Mouse (Mus musculus) brain, adult 2 months (tissue): ENCODE results near the gene Fam160a2.

Experiments
- DNase-seq: peaks from one replicate; pipeline ENCODE4 v3.0.0; 2011; ENCODE audit warnings: low read depth, low spot score

Gene Fam160a2

DNA sequence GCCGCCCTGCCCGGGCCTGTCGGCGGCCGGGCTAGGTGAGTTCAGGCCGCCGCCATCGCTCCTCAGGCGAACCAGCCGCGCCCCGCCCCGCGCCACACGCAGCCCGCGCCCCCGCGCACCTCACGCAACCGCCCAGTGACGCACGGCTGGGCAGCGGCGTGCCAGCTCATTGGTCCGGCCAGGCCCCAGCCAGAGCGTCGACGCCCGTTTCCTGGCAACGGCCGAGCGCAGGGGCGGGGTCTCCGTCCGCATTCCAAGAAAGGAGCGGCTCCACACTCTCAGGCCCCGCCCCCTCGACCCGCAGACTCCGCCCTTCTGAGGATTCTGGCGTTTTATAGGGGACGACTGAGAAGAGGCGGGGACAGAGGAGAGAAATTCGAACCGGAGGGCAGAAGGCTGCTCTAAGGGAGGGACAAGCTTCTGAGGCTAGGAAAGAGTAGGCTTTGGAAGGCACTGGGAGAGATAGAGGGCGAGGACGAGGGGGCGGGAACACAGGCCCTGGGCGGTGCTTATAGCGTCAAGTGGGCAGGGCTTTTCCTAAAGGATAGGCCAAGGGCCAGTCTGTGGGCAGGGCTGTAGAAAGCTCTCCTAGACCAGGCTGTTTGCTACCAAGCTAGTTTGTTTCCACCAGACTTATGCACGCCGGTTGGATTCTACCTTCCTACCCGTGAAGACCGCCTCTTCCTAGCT, at the start of gene Fam160a2:
Fam160a2 (minus strand) TSS at position 120 of the 690 bp plus-strand sequence.
- DNase-seq = peak; percentile 100

DNA sequence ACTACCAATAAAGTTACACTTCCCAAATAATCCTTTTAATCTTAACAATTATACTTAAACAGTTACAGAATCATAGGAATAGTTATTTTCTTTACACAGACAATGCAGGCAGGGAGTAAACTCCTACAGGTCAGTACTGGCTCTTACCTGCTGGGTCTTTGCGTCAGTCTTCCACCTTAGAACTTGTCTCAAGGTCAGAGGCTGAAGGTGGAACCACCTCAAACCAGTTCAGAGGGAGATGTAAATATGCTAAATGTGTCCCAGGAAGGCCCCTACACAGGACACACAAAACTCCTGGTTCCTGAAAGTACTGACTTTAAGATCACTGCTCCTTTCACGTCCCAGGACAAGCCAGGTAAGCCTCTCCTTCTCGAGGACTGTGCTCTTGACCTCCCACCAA, 45.2 kb upstream of the Fam160a2 start:
- no peak for DNase-seq

DNA sequence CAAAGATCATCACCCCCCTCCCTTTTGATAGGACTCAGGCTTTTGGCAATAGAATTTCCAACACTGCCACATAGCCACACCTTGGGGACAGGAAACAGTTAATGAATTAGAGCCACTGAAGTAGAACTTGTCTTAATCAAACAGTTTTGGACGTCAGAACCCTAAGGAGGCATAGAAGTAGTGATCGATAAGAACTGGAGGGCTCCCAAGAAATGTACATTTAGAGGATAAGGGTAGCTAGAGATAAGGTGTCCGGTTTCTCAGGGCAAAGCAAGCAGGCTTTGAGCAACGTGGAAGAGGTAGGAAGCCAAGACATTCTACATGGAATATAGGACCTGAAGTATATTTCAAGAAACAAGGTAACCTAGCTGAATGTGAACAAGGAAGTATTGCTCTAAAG, 41.6 kb upstream of the Fam160a2 start:
- no peak for DNase-seq

- DNase-seq = peak; percentile 89
These were observed 38.3 kb upstream of the Fam160a2 start for GRCm38 (mm10) chr7:105437979-105438772.

DNA sequence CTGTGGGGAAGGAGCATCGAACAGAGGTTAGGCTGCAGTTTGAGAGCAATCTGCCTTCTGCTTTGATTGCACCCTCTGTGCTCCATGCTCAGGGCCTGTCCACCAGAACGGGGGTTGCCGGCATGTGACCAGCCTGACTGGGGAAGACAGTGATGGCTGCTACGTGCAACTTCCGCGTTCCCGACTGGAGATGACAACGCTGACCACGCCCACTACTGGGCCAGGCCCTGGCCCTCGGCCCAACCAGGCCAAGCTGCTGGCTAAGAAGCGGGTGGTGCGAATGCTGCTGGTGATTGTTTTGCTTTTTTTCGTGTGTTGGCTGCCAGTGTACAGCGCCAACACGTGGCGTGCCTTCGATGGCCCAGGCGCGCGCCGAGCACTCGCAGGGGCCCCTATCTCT, 34.9 kb upstream of the Fam160a2 start:
- no peak for DNase-seq

DNA sequence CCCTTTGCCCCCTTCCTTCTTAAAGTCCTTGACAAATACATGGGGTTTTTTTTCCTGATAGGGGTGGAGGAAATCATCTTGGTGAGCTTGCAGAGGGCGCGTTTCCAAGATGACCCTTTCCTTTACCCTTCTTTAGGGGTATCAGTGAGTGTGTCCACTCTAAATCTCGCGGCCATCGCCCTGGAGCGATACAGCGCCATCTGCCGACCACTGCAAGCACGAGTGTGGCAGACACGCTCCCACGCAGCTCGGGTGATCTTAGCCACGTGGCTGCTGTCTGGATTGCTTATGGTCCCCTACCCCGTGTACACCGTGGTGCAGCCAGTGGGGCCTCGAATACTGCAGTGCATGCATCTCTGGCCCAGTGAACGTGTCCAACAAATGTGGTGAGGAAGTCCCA, 34.0 kb upstream of the Fam160a2 start:
- DNase-seq = no peak

DNA sequence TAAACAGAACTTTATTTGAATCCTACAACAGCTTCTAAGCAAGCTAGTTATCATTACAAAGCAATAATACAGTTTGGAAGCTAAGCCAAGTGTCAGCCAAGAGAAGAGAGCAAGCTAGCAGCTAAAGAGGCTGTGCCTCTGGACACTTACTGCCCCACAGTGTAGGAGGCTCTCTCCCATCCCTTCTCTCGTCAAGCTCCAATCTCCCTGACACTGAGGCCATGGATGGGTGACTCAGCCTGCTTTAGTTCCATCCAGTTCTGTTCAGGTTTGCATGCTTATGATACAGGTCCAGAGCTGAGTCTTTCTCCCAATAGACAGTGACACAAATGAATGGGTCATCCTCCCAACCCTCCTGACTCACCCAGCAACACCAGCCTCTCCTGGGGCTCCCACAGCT, 32.2 kb upstream of the Fam160a2 start:
- DNase-seq = peak; percentile 39

DNA sequence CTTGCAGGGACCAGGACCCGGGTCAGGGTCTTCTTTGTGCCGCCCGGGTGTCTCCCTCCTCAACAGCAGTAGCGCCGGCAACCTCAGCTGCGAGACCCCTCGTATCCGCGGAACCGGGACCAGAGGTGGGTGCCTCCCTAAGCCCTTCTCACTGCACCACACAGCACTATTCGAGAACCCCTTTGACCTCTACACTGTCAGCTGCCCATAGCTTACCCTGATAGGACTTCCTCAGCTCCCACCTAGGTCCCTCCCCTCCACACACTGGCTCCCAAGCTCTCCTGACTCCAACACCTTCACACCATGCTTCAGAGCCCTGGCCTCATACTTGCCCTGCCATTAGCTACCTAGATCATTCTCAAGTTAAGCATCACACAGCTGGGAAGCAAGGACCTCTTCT, 26.2 kb upstream of the Fam160a2 start:
- no peak for DNase-seq

GRCm38 (mm10) chr7:105425424-105426043, 25.7 kb upstream of the Fam160a2 start, which contains the start of gene Cckbr:
Gene Cckbr, plus strand, starts transcription at chr7:105425731.
- peak; percentile 68 for DNase-seq

DNA sequence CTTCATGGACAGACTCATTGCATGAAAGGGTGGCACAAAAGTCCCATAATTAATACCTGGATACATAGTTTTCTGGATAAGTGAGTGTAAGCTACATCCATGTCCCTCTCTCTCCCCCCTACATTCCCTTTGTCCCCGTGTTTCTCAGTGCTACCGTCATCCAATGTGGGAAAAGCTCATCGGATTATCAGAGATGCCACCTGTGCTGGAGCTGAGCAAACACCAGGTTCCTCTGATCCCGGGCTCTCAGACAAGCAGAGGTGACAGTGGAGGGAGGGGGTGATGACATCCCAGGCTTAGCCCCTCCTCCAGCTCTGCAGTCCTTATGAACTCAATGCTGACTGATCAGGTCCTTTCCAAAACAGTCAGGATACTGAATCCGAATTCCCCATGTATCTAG, 24.5 kb upstream of the Fam160a2 start:
- no peak for DNase-seq

DNA sequence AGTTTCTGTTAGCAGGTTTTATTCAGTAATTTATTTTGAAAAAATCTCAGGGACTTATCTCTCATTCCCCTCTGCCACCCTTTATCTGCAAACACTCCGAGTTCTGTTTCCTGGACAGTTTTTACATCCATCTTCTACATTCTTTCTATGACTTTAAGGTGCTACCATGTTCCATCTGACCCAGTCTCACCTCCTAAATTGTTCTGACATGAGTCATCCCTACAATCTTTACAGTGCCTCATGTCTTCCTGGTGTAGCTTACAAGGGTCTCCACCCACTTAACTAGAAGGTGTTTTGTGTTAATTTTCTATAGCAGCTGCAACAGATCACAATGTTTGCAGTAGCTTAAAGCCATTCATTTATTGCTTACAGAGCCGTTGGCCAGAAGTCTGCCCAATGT, 21.0 kb upstream of the Fam160a2 start:
- no peak for DNase-seq

DNA sequence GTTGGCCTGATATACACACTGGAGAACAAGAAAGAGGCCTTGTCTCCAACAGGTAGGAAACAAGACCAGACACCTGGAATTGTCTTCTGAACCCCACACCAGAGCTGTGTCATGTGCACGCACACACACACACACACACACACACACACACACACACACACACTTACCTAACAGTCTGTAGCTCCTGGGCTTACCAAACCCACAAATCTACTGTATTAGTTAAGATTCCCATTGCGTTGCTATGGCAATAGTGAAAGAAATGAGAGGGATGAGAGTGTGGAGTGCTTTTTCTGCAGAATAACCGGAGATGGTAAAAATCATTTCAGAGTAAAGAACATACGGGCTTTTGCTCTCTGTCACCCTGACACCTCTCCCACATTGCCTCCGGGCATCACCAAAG, 18.3 kb upstream of the Fam160a2 start:
- DNase-seq = peak; percentile 62

- DNase-seq = peak; percentile 56
These were observed 16.7 kb upstream of the Fam160a2 start for GRCm38 (mm10) chr7:105416529-105416928.

DNA sequence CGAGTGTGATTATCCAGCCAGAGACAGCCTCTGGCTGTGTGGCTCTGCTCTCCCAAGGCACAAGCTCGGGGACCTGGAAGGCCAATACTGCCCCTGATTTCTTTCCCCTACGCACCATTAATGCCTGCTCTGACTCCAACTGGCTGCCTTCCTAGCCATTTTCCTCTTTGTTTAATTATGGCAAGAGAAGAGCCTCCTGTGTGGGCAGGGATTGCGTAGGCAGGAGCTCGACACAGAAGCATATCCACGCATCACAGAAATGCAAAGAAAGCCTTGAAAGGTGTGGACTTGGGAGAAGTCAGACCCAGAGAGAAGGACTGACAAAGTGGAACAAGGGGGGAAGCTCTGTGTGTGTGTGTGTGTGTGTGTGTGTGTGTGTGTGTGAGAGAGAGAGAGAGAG, 14.5 kb upstream of the Fam160a2 start:
- DNase-seq = peak; percentile 68

- DNase-seq = peak; percentile 78
These were observed 12.2 kb upstream of the Fam160a2 start for GRCm38 (mm10) chr7:105411874-105412632.

GRCm38 (mm10) chr7:105406322-105406721, 6.5 kb upstream of the Fam160a2 start:
- DNase-seq = no peak

GRCm38 (mm10) chr7:105404268-105404667, 4.4 kb upstream of the Fam160a2 start, which contains the start of gene Cnga4:
Gene Cnga4, plus strand, starts transcription at chr7:105404568.
- no peak for DNase-seq

DNA sequence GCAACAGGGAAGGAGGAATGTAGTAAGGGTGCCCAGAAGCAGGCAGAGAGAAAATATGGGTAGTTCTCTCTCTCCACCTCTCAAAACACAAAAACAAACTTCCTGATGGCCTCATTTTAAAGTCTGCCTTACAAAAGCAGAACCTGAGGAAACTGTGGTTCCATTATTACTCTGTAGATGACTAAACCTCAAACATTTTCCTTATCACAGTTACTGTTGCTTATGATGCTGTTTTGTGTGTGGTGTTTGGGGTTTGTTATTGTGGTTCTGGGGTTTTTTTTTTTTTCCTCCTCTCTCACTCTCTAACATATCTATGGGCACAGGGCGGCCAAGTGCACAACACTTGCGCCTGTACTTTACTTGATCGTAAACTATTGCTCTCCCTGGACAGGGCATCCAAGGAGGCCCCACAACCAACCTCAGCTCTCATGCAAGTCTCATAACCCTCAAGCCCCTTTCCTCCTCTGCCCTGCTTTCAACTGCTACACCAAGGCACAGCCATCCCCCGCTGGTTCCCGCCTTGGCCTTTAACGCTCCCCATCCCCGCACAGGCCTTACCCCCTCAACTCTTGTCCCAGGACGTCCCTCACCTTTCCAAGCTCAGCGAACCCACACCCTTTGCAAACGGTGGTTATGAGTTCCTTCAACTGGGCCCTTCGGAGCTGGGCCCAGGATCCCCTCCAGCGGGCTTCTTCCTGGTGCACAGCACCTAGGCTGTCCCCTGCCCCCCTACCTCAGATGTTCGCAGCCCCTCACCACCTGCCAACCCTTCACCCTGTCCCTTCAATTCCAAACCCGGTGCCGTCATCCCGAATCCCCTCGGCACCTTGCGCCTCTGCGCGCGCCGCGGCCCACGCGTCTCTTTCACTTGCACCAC, 558 bp downstream of the Fam160a2 start:
- no peak for DNase-seq

- no peak for DNase-seq
These were observed 3.7 kb downstream of the Fam160a2 start for GRCm38 (mm10) chr7:105396126-105396525.

DNA sequence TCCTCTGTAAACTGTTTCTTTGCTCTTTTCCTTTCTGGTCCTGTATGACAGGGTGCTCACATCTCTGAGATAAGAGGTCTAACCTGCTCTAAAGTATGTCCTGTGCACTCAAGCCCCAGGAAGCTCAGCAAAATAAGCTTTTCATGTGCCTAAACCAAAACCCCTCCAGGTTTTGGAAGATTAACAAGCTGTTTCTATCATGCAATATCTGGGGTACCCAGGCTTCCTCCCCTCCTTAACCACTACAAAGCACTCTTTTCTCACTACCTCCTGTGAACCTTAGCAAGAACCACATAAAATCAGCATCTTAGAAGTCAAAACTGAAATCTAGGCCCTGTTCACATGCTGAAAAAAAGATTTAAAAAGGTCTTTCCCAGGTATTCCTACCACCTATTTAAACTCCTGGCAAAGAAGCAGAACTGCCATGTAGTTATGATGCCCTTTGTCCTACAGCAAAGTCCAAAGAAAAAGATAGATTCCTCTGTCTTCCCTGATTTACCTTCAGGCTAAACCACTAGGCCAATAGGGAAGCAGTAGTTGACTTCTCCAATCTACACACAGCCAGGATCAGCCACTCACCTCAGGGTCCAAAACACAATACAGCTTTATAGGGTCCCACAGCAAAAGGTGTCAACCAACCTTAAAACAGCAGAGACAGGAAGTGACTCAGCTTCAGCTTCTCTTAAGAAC, 4.6 kb downstream of the Fam160a2 start:
- DNase-seq = no peak
